ENCODE assay signal across 8 mouse cellular contexts in the genomic region with DNA sequence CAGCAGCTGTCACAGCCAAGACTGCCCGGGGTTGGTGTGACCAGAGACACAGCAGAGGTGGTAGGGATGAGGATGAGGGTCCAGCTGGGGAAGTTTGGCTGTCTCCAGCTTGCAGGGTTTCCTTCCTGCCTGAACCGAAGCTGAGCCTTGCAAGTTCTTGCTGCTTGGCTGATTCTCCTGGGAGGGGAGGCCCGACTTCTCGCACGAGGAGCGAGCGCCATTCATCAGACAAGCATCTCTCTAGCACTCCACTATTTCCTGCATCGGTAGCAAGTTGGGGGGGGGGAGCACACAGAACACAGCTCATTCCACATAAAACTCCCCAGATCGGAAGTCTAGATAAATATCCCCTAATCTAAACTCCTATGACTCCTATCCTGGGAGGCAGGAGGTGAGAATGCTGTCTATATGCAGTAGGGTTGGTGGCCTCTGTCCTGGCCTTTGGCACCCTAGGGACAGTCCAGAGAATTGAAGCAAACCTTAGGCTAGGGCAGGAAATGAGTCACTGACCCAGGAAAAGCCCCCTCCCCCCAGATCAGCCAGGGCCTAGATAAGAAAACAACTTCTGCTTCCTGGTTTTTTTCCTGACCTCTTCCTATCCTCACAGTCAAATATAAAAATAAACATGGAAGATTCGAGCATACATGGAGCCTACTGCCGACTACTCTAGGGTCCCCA. TPM values are rescaled to one million over a fixed set of nuclear protein-coding genes. Genes with fewer than 3 reads are reported as not detected.
DNase-seq lines count a peak whose midpoint lies in the region; ATAC-seq and TF ChIP-seq lines count a peak whose summit lies in the region.

No protein-coding gene starts in this region.

- peaks cover 7% of the 10 kb centered on the region; the same call in 1 of the 2 replicates for H3K27me3 ChIP-seq in forebrain, embryonic 15.5 days
- peaks cover 17% of the 10 kb centered on the region for H3K27me3 ChIP-seq in hindbrain, embryonic 15.5 days
- peaks cover 6% of the 10 kb centered on the region for H3K27me3 ChIP-seq in liver, embryonic 12.5 days (replicated peaks)
- peaks cover 10% of the 10 kb centered on the region; the same call in 1 of the 2 replicates for H3K27me3 ChIP-seq in neural tube, embryonic 11.5 days (ENCODE audit: control insufficient read depth, insufficient read depth, low read length)

- H3K9me3 ChIP-seq in forebrain, embryonic 15.5 days, result no peaks in the 10 kb centered on the region
- no peaks in the 10 kb centered on the region for H3K9me3 ChIP-seq in hindbrain, embryonic 15.5 days
- no peaks in the 10 kb centered on the region for H3K9me3 ChIP-seq in liver, embryonic 12.5 days (replicated peaks)
- H3K9me3 ChIP-seq in neural tube, embryonic 11.5 days (ENCODE audit: control insufficient read depth, low read length), result no peaks in the 10 kb centered on the region

- 0 out of 2 replicates have a peak overlapping the region, but pooled peaks have one; percentile 7 for H3K9ac ChIP-seq in forebrain, embryonic 15.5 days (replicated peaks)
- H3K9ac ChIP-seq in hindbrain, embryonic 15.5 days, result no peak overlapping the region
- H3K9ac ChIP-seq in liver, embryonic 12.5 days, result no peak overlapping the region; the same call in 1 of the 2 replicates
- H3K9ac ChIP-seq in neural tube, embryonic 11.5 days (ENCODE audit: low read length), result peak overlapping the region; percentile 32; the same call in 1 of the 2 replicates

- no peaks in the 10 kb centered on the region for H3K36me3 ChIP-seq in forebrain, embryonic 15.5 days
- H3K36me3 ChIP-seq in hindbrain, embryonic 15.5 days, result no peaks in the 10 kb centered on the region
- peaks cover 23% of the 10 kb centered on the region for H3K36me3 ChIP-seq in liver, embryonic 12.5 days
- H3K36me3 ChIP-seq in neural tube, embryonic 11.5 days (ENCODE audit: control insufficient read depth, insufficient read depth, low read length), result no peaks in the 10 kb centered on the region

- H3K4me1 ChIP-seq in forebrain, embryonic 15.5 days, result peaks cover 54% of the 10 kb centered on the region
- peaks cover 49% of the 10 kb centered on the region for H3K4me1 ChIP-seq in hindbrain, embryonic 15.5 days (replicated peaks)
- peaks cover 88% of the 10 kb centered on the region for H3K4me1 ChIP-seq in liver, embryonic 12.5 days
- peaks cover 27% of the 10 kb centered on the region for H3K4me1 ChIP-seq in neural tube, embryonic 11.5 days (ENCODE audit: control insufficient read depth, insufficient read depth, low read length)

- no peak for ATAC-seq in forebrain, embryonic 15.5 days (replicated peaks)
- no peak for ATAC-seq in hindbrain, embryonic 15.5 days (ENCODE audit: low FRiP score, low read depth)
- ATAC-seq in liver, embryonic 12.5 days, result no peak
- ATAC-seq in neural tube, embryonic 11.5 days (ENCODE audit: insufficient read depth, low FRiP score, low TSS enrichment), result no peak

- peak overlapping the region; percentile 93 for H3K4me3 ChIP-seq in gastrocnemius, adult 2 months
- H3K4me3 ChIP-seq in forebrain, embryonic 15.5 days, result no peak overlapping the region
- H3K4me3 ChIP-seq in hindbrain, embryonic 15.5 days, result no peak overlapping the region
- H3K4me3 ChIP-seq in liver, embryonic 12.5 days, result peak overlapping the region; percentile 14; the same call in 1 of the 2 replicates
- no peak overlapping the region for H3K4me3 ChIP-seq in neural tube, embryonic 11.5 days (ENCODE audit: low read depth, low read length)

- H3K27ac ChIP-seq in gastrocnemius, adult 2 months, result peak overlapping the region; percentile 99
- peak overlapping the region; percentile 29 for H3K27ac ChIP-seq in forebrain, embryonic 15.5 days (replicated peaks)
- H3K27ac ChIP-seq in hindbrain, embryonic 15.5 days (replicated peaks), result peak overlapping the region; percentile 71
- peak overlapping the region; percentile 73 for H3K27ac ChIP-seq in liver, embryonic 12.5 days
- peak overlapping the region; percentile 76 for H3K27ac ChIP-seq in neural tube, embryonic 11.5 days (ENCODE audit: low read depth, low read length)

- 0 out of 2 replicates have a peak overlapping the region, but pooled peaks have one; percentile 5 for H3K4me2 ChIP-seq in forebrain, embryonic 15.5 days (replicated peaks)
- H3K4me2 ChIP-seq in hindbrain, embryonic 15.5 days, result peak overlapping the region; percentile 15; the same call in 1 of the 2 replicates
- H3K4me2 ChIP-seq in liver, embryonic 12.5 days, result peak overlapping the region; percentile 31
- 0 out of 2 replicates have a peak overlapping the region, but pooled peaks have one; percentile 5 for H3K4me2 ChIP-seq in neural tube, embryonic 11.5 days (ENCODE audit: low read depth)

- intact Hi-C loops in gastrocnemius, adult 2 months (cut with DNase I), result no loop called here

- peak; percentile 59 for DNase-seq in gastrocnemius, adult 2 months
- DNase-seq in gastrocnemius, adult 8-10 months (ENCODE audit: low spot score in 2 of 2), result no peak
- DNase-seq in neural tube, embryonic 11.5 days (ENCODE audit: low spot score), result peak; percentile 38
- no peak for DNase-seq in urinary bladder, postnatal 14 days (ENCODE audit: low spot score)
- DNase-seq in right cerebral cortex, postnatal 25 days, result no peak

- WGBS in forebrain, embryonic 15.5 days, result 23% methylated on average over 11 of the region's 11 CpGs
- WGBS in hindbrain, embryonic 15.5 days, result 20% methylated on average over 11 of the region's 11 CpGs
- WGBS in liver, embryonic 12.5 days (ENCODE audit: insufficient replicate concordance), result 13% methylated on average over 11 of the region's 11 CpGs
- 16% methylated on average over 11 of the region's 11 CpGs for WGBS in neural tube, embryonic 11.5 days

- TF ChIP-seq CTCF in gastrocnemius, adult 2 months (IDR thresholded peaks at IDR 0.05), result no peak

RNA-seq across cellular contexts. Expression of a gene that starts 4.4 kb away (rescaled TPM):
- total RNA-seq in gastrocnemius, adult 2 months (2021), result 100 to 1,000 TPM; 151 to 515 TPM
- 100 to 1,000 TPM; 240 to 437 (median 328) TPM for total RNA-seq in gastrocnemius, adult 8-10 months (2022)
- polyA plus RNA-seq in forebrain, embryonic 15.5 days (2015; fragmentation: Nextera tagmentation; extraction: Ambion mirVana), result 1.6 and 2.2 TPM in 2 replicates
- polyA plus RNA-seq in hindbrain, embryonic 15.5 days (2015; fragmentation: Nextera tagmentation; extraction: Ambion mirVana), result 1.6 and 2.8 TPM in 2 replicates
- 3.5 and 3.7 TPM in 2 replicates for polyA plus RNA-seq in liver, embryonic 12.5 days (2016; fragmentation: Nextera tagmentation; extraction: Ambion mirVana)
- polyA plus RNA-seq in neural tube, embryonic 11.5 days (2014; fragmentation: Nextera tagmentation; extraction: Ambion mirVana), result 6.2 and 6.5 TPM in 2 replicates

RNA-seq across cellular contexts. Expression of a gene that starts 9.6 kb away (rescaled TPM):
- 10 to 100 TPM; 11.1 to 14.3 TPM for total RNA-seq in gastrocnemius, adult 2 months (2021)
- 10 to 100 TPM in 2 of 4 experiments, 1 to 10 TPM in 2; 9.5 to 12.8 (median 10.2) TPM for total RNA-seq in gastrocnemius, adult 8-10 months (2022)
- 132 and 133 TPM in 2 replicates for polyA plus RNA-seq in forebrain, embryonic 15.5 days (2015; fragmentation: Nextera tagmentation; extraction: Ambion mirVana)
- polyA plus RNA-seq in hindbrain, embryonic 15.5 days (2015; fragmentation: Nextera tagmentation; extraction: Ambion mirVana), result 96.2 and 106 TPM in 2 replicates
- 116 and 121 TPM in 2 replicates for polyA plus RNA-seq in liver, embryonic 12.5 days (2016; fragmentation: Nextera tagmentation; extraction: Ambion mirVana)
- 196 TPM in 2 replicates for polyA plus RNA-seq in neural tube, embryonic 11.5 days (2014; fragmentation: Nextera tagmentation; extraction: Ambion mirVana)

RNA-seq across cellular contexts. Expression of a gene that starts 11.5 kb away (rescaled TPM):
- total RNA-seq in gastrocnemius, adult 2 months (2021), result 10 to 100 TPM; 17.5 to 21.5 TPM
- total RNA-seq in gastrocnemius, adult 8-10 months (2022), result 10 to 100 TPM; 14.0 to 20.8 (median 18.7) TPM
- polyA plus RNA-seq in forebrain, embryonic 15.5 days (2015; fragmentation: Nextera tagmentation; extraction: Ambion mirVana), result 44.4 and 46.0 TPM in 2 replicates
- polyA plus RNA-seq in hindbrain, embryonic 15.5 days (2015; fragmentation: Nextera tagmentation; extraction: Ambion mirVana), result 39.1 and 39.5 TPM in 2 replicates
- 51.4 and 51.5 TPM in 2 replicates for polyA plus RNA-seq in liver, embryonic 12.5 days (2016; fragmentation: Nextera tagmentation; extraction: Ambion mirVana)
- polyA plus RNA-seq in neural tube, embryonic 11.5 days (2014; fragmentation: Nextera tagmentation; extraction: Ambion mirVana), result 54.0 and 56.7 TPM in 2 replicates

RNA-seq across cellular contexts. Expression of a gene that starts 36.7 kb away (rescaled TPM):
- total RNA-seq in gastrocnemius, adult 2 months (2021), result 10 to 100 TPM in 1 of 2 experiments, 1 to 10 TPM in 1; 8.9 to 10.6 TPM
- total RNA-seq in gastrocnemius, adult 8-10 months (2022), result 10 to 100 TPM in 1 of 4 experiments, 1 to 10 TPM in 3; 6.0 to 10.8 (median 6.3) TPM
- 22.6 and 25.2 TPM in 2 replicates for polyA plus RNA-seq in forebrain, embryonic 15.5 days (2015; fragmentation: Nextera tagmentation; extraction: Ambion mirVana)
- polyA plus RNA-seq in hindbrain, embryonic 15.5 days (2015; fragmentation: Nextera tagmentation; extraction: Ambion mirVana), result 22.9 and 26.1 TPM in 2 replicates
- 49.7 and 50.3 TPM in 2 replicates for polyA plus RNA-seq in liver, embryonic 12.5 days (2016; fragmentation: Nextera tagmentation; extraction: Ambion mirVana)
- polyA plus RNA-seq in neural tube, embryonic 11.5 days (2014; fragmentation: Nextera tagmentation; extraction: Ambion mirVana), result 24.9 and 25.5 TPM in 2 replicates

RNA-seq across cellular contexts. Expression of a gene that starts 48.3 kb away (rescaled TPM):
- under 1 TPM; 0.14 to 0.26 TPM for total RNA-seq in gastrocnemius, adult 2 months (2021)
- total RNA-seq in gastrocnemius, adult 8-10 months (2022), result under 1 TPM; 0.19 to 0.34 (median 0.28) TPM
- polyA plus RNA-seq in forebrain, embryonic 15.5 days (2015; fragmentation: Nextera tagmentation; extraction: Ambion mirVana), result 21.5 and 21.8 TPM in 2 replicates
- polyA plus RNA-seq in hindbrain, embryonic 15.5 days (2015; fragmentation: Nextera tagmentation; extraction: Ambion mirVana), result 7.9 and 13.4 TPM in 2 replicates
- polyA plus RNA-seq in liver, embryonic 12.5 days (2016; fragmentation: Nextera tagmentation; extraction: Ambion mirVana), result 0.02 and 0.22 TPM in 2 replicates
- 17.0 and 17.1 TPM in 2 replicates for polyA plus RNA-seq in neural tube, embryonic 11.5 days (2014; fragmentation: Nextera tagmentation; extraction: Ambion mirVana)

Comparison
In these comparisons a context has a peak if more than half of its experiments do, and no peak if none do; other contexts are left out.
1. DNase-seq: peak in gastrocnemius, adult 2 months (single experiment) and neural tube, embryonic 11.5 days (single experiment); none in gastrocnemius, adult 8-10 months (0 of 2), urinary bladder, postnatal 14 days (single experiment) and right cerebral cortex, postnatal 25 days (single experiment).
2. H3K27ac ChIP-seq: peak in every context shown above with its lines; median percentile 99 in gastrocnemius, adult 2 months; 76 in neural tube, embryonic 11.5 days; 73 in liver, embryonic 12.5 days; 71 in hindbrain, embryonic 15.5 days; 29 in forebrain, embryonic 15.5 days.
3. H3K4me3 ChIP-seq: peak in gastrocnemius, adult 2 months (single experiment) and liver, embryonic 12.5 days (single experiment); none in forebrain, embryonic 15.5 days (single experiment), hindbrain, embryonic 15.5 days (single experiment) and neural tube, embryonic 11.5 days (single experiment).
4. H3K9ac ChIP-seq: peak in forebrain, embryonic 15.5 days (single experiment) and neural tube, embryonic 11.5 days (single experiment); none in hindbrain, embryonic 15.5 days (single experiment) and liver, embryonic 12.5 days (single experiment).
5. Peak in every context shown above with its lines, with median percentiles within 50 percentile points of each other: H3K4me2 ChIP-seq.